Mouse (Mus musculus) cerebellum, postnatal 36 days (tissue): ENCODE data around the gene D930020B18Rik.

Experiments used
- DNase-seq, 2 experiments: peaks; one replicate each; pipeline ENCODE4 v3.0.0; 2021 to 2022; ENCODE audit warnings: mixed read lengths in 2 of 2

Gene D930020B18Rik

DNA sequence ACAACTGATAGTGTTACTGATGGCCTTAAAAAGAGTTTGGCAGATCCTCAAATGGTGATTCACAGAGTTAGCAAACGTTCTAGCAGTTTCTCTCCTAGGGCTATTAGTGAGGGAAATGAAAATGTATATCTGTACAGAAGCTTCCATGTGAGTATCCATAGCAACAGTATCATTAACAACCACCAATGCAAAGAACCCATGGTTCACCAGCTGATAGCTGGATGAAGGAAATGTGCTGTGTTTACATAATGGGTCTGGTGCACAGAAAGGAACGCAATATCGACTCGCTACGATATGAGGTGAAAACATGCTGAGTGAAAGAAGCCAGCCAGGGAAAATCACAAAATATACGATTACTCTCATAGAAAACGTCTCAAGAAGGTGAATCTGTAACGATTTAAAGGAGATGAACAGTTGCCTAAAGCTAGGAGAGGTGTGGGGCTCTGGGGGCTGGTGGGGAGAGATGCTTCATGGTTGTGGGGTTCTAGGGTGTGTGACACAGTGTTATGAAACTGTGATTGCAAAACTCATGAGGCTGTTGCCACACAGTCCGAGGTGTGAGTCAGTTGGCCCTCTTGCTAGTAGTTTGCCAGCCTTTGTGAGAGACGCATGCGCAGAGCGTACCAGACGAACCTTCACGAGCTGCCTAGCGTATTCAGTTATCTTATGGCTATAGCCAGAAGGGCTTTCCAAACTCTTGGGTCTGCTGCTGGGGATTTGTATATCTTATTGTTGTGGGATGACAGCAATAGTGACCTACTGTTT lies 64.2 kb downstream of the D930020B18Rik start:
- no peak for DNase-seq

DNA sequence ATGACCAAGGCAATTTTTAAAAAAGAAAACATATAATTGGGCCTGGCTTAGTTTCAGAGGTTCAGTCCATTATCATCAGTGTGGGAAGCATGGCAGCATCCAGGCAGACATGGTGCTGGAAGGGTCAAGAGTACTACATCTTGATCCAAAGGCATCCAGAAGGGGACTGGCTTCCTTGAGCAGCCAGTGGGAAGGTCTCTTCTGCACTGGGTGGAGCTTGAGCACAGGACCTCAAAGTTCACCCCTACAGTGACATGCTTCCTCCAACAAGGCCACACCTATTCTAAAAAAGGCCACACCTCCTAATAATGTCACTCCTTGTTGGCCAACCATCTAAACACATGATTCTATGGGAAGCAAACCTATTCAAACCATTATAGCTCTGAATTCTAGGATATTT lies 75.5 kb downstream of the D930020B18Rik start:
- no peak for DNase-seq

DNA sequence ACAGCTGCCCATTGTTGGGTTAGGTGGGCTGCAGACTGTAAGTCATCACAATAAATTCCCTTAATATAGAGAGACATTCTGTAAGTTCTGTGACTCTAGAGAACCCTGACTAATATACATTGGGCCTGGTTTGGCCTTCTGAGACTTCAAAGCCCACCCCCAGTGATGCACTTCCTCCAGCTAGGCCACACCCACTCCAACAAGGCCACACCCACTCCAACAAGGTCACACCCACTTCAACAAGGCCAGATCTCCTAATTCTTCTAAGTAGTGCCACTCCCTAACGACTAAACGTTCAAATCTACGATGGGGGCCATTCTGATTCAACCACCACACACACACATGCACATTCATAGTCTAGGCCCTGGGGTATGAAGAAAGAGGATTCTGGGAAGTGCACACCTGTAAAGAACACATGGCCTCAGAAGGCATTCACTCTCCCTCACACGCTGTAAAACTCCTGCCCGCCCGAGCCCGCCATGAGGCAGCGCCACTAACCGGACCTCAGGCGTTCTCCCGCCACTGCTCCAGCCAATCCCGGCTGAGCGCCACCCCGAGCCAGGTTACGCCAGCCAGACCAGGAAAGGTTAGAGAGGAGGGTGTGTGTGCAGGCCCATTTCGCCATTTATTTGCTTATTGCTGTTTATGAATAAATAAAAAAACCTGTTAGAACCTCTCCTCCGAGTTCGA lies 77.7 kb downstream of the D930020B18Rik start:
- no peak for DNase-seq

DNA sequence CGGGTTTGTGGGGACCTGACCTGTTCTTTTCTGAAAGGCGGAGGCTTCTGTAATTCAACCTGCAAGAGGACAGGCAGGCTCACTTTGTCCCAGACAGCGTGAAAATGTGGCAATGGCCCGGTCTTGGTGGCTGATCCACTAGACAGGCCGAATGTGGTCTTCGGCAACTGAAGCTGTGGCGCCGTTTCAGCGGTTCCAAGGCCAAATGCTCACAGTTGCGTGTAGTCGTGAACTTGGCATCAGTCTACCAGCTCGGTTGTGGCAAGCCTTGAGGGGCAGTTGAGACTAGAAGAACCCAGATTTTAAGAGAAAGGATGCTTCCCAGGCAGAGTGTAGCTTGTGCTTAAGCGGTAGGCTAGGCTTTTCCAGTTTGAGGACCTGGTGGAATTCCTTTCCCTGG lies 79.3 kb downstream of the D930020B18Rik start:
- DNase-seq: no peak

DNA sequence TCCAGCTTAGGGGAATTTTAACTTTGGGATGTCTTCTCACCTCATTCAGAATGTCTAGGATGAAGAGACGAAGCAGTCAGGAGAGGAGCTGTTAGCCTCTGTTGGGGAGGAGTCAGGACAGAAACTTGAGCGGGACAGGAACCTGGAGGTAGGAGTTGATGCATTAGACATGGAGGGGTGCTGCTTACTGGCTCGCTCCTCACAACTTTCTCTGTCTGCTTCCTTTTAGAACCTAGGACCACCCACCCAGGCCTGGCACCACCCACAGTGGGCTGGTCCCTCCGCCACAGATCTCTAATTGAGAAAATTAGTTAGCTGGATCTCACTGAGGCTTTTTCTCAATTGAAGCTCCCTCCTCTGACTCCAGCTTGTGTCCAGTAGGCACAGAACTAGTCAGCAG lies 85.1 kb downstream of the D930020B18Rik start:
- no peak for DNase-seq

DNA sequence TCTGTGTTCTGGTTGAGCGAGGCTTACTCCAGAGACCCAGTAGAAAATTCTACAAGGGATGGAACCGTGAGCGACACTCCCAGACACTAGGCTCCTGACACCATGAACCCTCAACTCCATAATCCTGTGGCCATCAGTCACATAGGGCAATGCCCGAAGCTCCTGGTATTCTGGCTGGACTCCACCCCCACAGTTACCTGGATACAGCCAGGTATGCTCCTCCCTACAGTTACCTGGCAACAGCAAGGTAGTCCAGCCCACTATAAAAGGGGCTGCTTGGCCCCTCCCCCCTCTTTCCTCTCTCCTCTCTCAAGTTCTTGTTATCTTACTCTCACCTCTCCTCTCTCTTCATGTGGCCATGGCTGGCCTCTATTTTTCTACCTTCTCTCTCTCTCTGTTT lies 85.8 kb downstream of the D930020B18Rik start:
- DNase-seq: no peak

DNA sequence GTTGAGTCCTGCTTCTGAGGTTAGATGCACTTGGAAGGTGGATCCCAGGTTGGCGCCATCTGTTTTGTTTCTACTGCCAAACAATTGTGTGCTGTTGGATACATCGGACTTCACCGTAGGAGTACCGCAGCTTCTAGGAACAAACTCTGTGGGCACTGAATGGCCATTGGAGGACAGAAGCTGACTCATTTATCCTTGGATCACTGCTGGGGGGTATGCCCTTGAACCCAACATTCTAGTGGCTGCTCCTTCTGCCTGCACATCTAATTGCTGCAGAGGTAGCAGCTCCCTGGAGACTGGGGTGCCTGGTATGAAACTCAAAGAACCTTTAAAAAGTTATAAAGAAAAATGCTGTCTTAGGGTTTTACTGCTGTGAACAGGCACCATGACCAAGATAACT lies 86.8 kb downstream of the D930020B18Rik start:
- DNase-seq: peak; percentile 10 to 15

DNA sequence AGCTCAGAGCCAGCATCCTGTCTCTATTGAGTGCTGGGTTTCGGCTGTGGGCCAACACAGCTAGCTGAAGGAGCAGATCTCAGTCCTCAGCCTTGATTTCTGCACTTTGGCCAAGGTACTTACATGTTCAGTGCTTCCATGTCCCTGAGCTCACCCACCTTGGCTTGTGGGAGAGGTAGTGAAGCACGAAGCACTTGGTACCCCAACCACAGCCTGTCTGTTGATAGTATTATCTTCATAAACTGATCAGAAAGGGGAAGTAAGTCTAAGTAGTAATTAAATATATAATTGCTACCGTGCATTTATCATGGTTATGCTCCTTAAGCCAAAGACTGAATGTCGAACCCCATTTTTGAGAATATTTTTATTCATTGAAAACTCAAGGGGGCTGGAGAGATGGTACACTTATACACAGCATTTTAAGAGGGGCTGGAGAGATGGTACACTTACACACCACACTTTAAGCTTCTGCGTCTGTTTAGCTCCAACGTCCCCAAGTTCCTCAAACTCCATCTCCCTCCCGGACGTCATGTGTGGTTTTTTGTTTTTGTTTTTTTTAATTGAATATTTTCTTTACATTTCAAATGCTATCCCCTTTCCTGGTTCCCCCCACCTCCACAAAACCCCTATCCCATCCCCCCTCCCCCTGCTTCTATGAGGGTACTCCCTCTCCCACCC lies 89.8 kb downstream of the D930020B18Rik start:
- no peak for DNase-seq

DNA sequence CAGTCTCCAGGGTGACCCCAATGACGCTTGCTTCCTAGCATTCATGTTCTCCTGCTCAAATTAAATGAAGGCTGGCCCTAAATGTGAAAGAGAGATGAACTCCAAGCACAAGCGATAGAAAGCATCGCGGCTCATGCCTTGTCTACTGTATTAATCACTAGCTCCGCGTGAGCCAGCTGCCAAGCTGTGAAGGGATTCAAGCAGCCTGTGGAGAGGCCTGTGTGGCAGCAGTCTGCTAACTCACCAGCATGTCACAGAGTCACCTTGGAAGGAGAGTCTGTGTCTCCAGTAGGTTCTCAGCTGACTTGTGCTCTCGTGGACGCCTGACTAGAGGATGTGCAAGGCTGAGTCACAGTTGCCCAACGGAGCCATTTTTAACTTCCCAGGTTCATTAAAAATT lies 91.2 kb downstream of the D930020B18Rik start:
- no peak for DNase-seq

DNA sequence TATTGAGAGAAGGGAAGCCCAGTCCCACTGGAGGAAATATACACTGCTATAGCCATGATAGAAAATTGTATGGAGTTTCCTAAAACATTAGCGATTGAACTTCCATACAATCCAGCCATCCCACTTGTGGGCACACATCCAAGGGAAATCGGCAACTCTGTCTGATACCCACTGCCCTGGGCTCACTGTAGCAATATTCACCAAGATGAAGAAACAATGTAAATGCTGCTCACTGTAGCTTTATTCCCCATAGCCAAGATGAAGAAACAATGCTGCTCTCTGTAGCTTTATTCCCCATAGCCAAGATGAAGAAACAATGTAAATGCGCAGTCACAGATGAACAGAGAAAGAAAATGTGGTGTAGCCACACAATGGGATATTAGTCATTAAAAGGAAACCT lies 95.9 kb downstream of the D930020B18Rik start:
- DNase-seq: no peak

DNA sequence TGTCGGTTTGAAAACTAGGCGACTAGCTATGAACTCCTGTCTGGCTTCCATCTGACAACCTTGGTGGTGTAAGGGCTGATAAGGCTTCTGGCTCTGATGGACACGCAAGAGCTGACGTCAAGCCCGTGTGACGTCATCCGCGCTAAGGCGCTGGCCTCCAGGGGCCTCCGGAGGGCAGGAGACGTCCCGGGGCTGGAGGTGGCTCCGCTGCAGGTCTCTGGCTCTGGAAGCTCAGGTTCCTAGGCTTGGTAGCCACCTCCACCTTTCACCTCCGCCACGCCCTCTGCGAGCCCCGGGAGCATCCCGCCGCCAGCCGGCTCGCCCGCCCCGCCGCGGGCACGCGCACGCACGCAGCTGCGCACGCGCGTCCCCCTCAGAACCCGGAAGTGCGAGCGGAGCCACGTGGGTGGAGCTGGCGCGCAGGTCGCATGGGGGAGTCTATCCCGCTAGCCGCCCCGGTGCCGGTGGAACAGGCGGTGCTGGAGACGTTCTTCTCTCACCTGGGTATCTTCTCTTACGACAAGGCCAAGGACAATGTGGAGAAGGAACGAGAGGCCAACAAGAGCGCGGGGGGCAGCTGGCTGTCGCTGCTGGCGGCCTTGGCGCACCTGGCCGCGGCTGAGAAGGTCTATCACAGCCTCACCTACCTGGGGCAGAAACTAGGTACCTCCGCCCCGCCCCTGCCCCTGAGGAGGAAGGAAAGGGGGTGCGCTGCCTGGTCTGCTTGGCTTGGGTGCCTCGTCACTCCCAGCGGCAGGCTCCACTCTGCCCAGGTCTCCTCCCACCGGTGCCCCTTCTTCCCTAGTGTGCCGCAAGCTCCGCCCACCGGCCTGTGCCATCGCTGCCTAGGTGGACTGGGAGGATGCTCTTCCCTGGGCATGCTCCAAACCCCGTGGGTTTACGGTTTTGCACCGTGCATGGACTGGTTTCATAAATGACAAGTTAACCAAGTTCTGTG lies 98.4 kb downstream of the D930020B18Rik start, which contains the start of gene BC048403:
BC048403 (plus strand) TSS at position 390 of the 958 bp plus-strand sequence.
- DNase-seq: peak; percentile 84 to 88

DNA sequence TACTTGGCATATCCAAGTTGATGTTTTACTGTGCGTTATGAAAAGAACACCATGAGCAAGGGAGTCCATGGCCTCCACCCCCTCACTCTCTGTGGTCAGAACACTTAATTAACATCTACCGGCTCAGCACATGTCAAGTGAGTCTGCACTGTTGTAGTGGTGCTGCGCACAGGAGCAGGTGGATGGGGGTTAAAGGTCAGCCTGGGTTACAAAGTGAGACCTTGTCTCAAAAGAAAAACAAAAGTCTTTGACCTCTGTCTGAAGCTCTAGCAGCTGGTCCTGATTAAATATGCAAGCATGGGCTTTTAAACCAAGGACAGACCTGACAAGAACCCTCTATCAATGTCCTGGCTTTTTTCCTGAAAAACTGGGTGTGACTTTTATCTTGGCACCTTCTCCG lies 100.9 kb downstream of the D930020B18Rik start:
- DNase-seq: no peak
